Mouse (Mus musculus) MEL (cell line): ENCODE data around the gene Nsrp1. TPM values are rescaled to one million over a fixed set of nuclear protein-coding genes. Genes with fewer than 3 reads are reported as not detected.

Experiments
- DNase-seq: peaks from one replicate; pipeline ENCODE4 v3.0.0; 2011; ENCODE audit warnings: low read depth, low spot score
- H3K27ac ChIP-seq: 2 replicates; pipeline ENCODE4 v1.5.1; 2012; ENCODE audit warnings: low read depth, mild to moderate bottlenecking, control low read depth, low read length, moderate library complexity; ENCODE audit not compliant: control insufficient read depth
- H3K27me3 ChIP-seq, 2 experiments: fragments of 150-350 bp in 1 of 2; sonication (generic) in 1 of 2; 2 replicates each; pipeline ENCODE4 v1.6.1; 2012; ENCODE audit warnings: low read length in 2 of 2, mild to moderate bottlenecking in 2 of 2, improper control_type of control experiment in 1 of 2, moderate library complexity in 1 of 2; ENCODE audit not compliant: insufficient read depth in 2 of 2, control insufficient read depth in 1 of 2
- H3K36me3 ChIP-seq, 2 experiments: 2 replicates each; pipeline ENCODE4 v1.6.1; 2012 to 2014; ENCODE audit warnings: low read length in 2 of 2, improper control_type of control experiment in 1 of 2, inconsistent platforms in 1 of 2, mild to moderate bottlenecking in 1 of 2; ENCODE audit not compliant: insufficient read depth in 2 of 2, control insufficient read depth in 1 of 2
- H3K4me1 ChIP-seq, 2 experiments: fragments of 150-350 bp in 1 of 2; sonication (generic) in 1 of 2; 2 replicates each; pipeline ENCODE4 v1.6.1; 2012; ENCODE audit warnings: low read length in 2 of 2, improper control_type of control experiment in 1 of 2, mild to moderate bottlenecking in 1 of 2; ENCODE audit not compliant: insufficient read depth in 2 of 2, control insufficient read depth in 1 of 2
- H3K4me3 ChIP-seq, 2 experiments: fragments of 150-350 bp in 1 of 2; sonication (generic) in 1 of 2; 2 replicates each; pipeline ENCODE4 v1.5.1; 2012; ENCODE audit warnings: low read depth in 2 of 2, low read length in 2 of 2, mild to moderate bottlenecking in 2 of 2, moderate library complexity in 2 of 2, control low read depth in 1 of 2, improper control_type of control experiment in 1 of 2; ENCODE audit not compliant: control insufficient read depth in 1 of 2, insufficient read depth in 1 of 2
- H3K79me2 ChIP-seq: 2 replicates; pipeline ENCODE4 v1.6.1; 2012; ENCODE audit warnings: mild to moderate bottlenecking, low read length, moderate library complexity; ENCODE audit not compliant: control insufficient read depth, poor library complexity, insufficient read depth
- H3K9ac ChIP-seq: 2 replicates; pipeline ENCODE4 v1.6.1; 2012; ENCODE audit warnings: low read depth, mild to moderate bottlenecking, control low read depth, low read length, moderate library complexity; ENCODE audit not compliant: control insufficient read depth, poor library complexity, severe bottlenecking
- H3K9me3 ChIP-seq: fragments of 150-350 bp; sonication (generic); replicated peaks from 2 replicates; pipeline ENCODE4 v1.6.1; 2012; ENCODE audit warnings: mild to moderate bottlenecking, low read length, improper control_type of control experiment, moderate library complexity; ENCODE audit not compliant: insufficient read depth
- CHD1 ChIP-seq: IDR thresholded peaks from 2 replicates; pipeline ENCODE4 v1.6.1; 2012; ENCODE audit warnings: low read depth, mild to moderate bottlenecking, inconsistent platforms, low read length, improper control_type of control experiment
- CTCF ChIP-seq, 3 experiments: IDR thresholded peaks in 2 of 3; conservative IDR thresholded peaks in 1 of 3; 2 replicates each; pipeline ENCODE4 v1.5.1; 2011 to 2012; ENCODE audit warnings: low read length in 3 of 3, low read depth in 2 of 3, mild to moderate bottlenecking in 2 of 3, improper control_type of control experiment in 1 of 3, inconsistent platforms in 1 of 3, mixed read lengths in 1 of 3, moderate library complexity in 1 of 3; ENCODE audit not compliant: control insufficient read depth in 1 of 3, insufficient read depth in 1 of 3, poor library complexity in 1 of 3, severe bottlenecking in 1 of 3
- E2F4 ChIP-seq: IDR thresholded peaks from 2 replicates; pipeline ENCODE4 v1.6.1; 2011; ENCODE audit warnings: low read depth, low read length, improper control_type of control experiment, borderline replicate concordance
- JUND ChIP-seq: IDR thresholded peaks from 2 replicates; pipeline ENCODE4 v1.6.1; 2011; ENCODE audit warnings: low read depth, mild to moderate bottlenecking, improper control_type of control experiment, low read length
- MAFK ChIP-seq: IDR thresholded peaks from 2 replicates; pipeline ENCODE4 v1.6.1; 2011; ENCODE audit warnings: low read depth, mild to moderate bottlenecking, low read length, improper control_type of control experiment, borderline replicate concordance
- MAX ChIP-seq: IDR thresholded peaks from 2 replicates; pipeline ENCODE4 v1.6.1; 2011; ENCODE audit warnings: low read length, improper control_type of control experiment
- NRF1 ChIP-seq: IDR thresholded peaks from 2 replicates; pipeline ENCODE4 v1.6.1; 2014; ENCODE audit warnings: low read depth, mild to moderate bottlenecking, inconsistent platforms, low read length, improper control_type of control experiment, moderate library complexity; ENCODE audit not compliant: poor library complexity, insufficient read depth, severe bottlenecking
- POLR2A ChIP-seq, 2 experiments: IDR thresholded peaks; 2 replicates each; pipeline ENCODE4 v1.6.1; 2011 to 2012; ENCODE audit warnings: low read length in 2 of 2, mild to moderate bottlenecking in 2 of 2, control low read depth in 1 of 2, improper control_type of control experiment in 1 of 2, low read depth in 1 of 2, moderate library complexity in 1 of 2; ENCODE audit not compliant: control insufficient read depth in 1 of 2, insufficient read depth in 1 of 2, poor library complexity in 1 of 2
- RAD21 ChIP-seq: IDR thresholded peaks from 2 replicates; pipeline ENCODE4 v1.6.1; 2011; ENCODE audit warnings: mild to moderate bottlenecking, low read depth, low read length, improper control_type of control experiment
- SIN3A ChIP-seq: IDR thresholded peaks from 2 replicates; pipeline ENCODE4 v1.6.1; 2012; ENCODE audit warnings: low read length, improper control_type of control experiment, inconsistent platforms
- SMC3 ChIP-seq: IDR thresholded peaks from 2 replicates; pipeline ENCODE4 v1.6.1; 2011; ENCODE audit warnings: low read depth, low read length, improper control_type of control experiment
- TBP ChIP-seq: IDR thresholded peaks from 2 replicates; pipeline ENCODE4 v1.8.0; 2011; ENCODE audit warnings: low read depth, low read length, improper control_type of control experiment
- USF2 ChIP-seq, 2 experiments: IDR thresholded peaks; 2 replicates each; pipeline ENCODE4 v1.6.1; 2011 to 2012; ENCODE audit warnings: improper control_type of control experiment in 2 of 2, low read length in 2 of 2, borderline replicate concordance in 1 of 2, inconsistent platforms in 1 of 2, low read depth in 1 of 2, mild to moderate bottlenecking in 1 of 2; ENCODE audit not compliant: insufficient read depth in 1 of 2
- ZC3H11A ChIP-seq: IDR thresholded peaks from 2 replicates; pipeline ENCODE4 v1.6.1; 2012; ENCODE audit warnings: low read depth, mild to moderate bottlenecking, inconsistent platforms, low read length, improper control_type of control experiment
- ZKSCAN1 ChIP-seq: IDR thresholded peaks from 2 replicates; pipeline ENCODE4 v1.6.1; 2012; ENCODE audit warnings: low read depth, mild to moderate bottlenecking, inconsistent platforms, low read length, improper control_type of control experiment, moderate library complexity
- ZMIZ1 ChIP-seq: IDR thresholded peaks from 2 replicates; pipeline ENCODE4 v1.6.1; 2012; ENCODE audit warnings: low read depth, mild to moderate bottlenecking, inconsistent platforms, low read length, improper control_type of control experiment, moderate library complexity
- polyA plus RNA-seq, 2 experiments: library from polyadenylated mRNA; stranded (reverse) in 1 of 2; unstranded in 1 of 2; fragments of >175 nt in 1 of 2; fragments of >200 nt in 1 of 2; gene quantifications; 2 replicates each; pipeline versions ENCODE4 v1.2.1 to v1.2.4; 2012; ENCODE audit warnings: low replicate concordance in 2 of 2, low read depth in 1 of 2; ENCODE audit not compliant: insufficient read length in 2 of 2, insufficient read depth in 1 of 2, missing spikeins in 1 of 2
- total RNA-seq: library from RNA; depleted of rRNA; stranded (reverse); fragments of 300-350 nt; gene quantifications from 2 replicates; pipeline ENCODE4 v1.2.3, GENCODE M21; 2012; rRNA removed

The Nsrp1 gene
- total and polyA plus RNA-seq, 3 experiments: 21.0 to 140 (median 21.6) TPM

- H3K4me1 ChIP-seq: peaks cover 3 to 25% of the 10 kb centered on the region in 2 experiments; a peak in 3 of 4 replicates
- peaks cover 0 to 13% of the 10 kb centered on the region in 2 experiments; a peak in 2 of 4 replicates for H3K36me3 ChIP-seq
- peaks cover 0 to 4% of the 10 kb centered on the region in 2 experiments; a peak in 2 of 4 replicates for H3K27me3 ChIP-seq
- no peaks in the 10 kb centered on the region for H3K79me2 ChIP-seq
- TF ChIP-seq CTCF (IDR thresholded peaks at IDR 0.05 in 2 of 3, conservative IDR thresholded peaks at IDR 0.05 in 1 of 3; ENCODE audit: control insufficient read depth in 1 of 3, insufficient read depth in 1 of 3, low read depth in 2 of 3, low read length in 3 of 3, poor library complexity in 1 of 3, severe bottlenecking in 1 of 3) (no peak), CHD1 (no peak), SMC3 (no peak), USF2 (IDR thresholded peaks at IDR 0.05; ENCODE audit: borderline replicate concordance in 1 of 2, insufficient read depth in 1 of 2, low read depth in 1 of 2, low read length in 2 of 2) (no peak), MAX (no peak), ZMIZ1 (no peak), TBP (no peak), MAFK (no peak), NRF1 (no peak), SIN3A (no peak), ZC3H11A (no peak), ZKSCAN1 (no peak), JUND (no peak), RAD21 (no peak), E2F4 (no peak), POLR2A (IDR thresholded peaks at IDR 0.05; ENCODE audit: control insufficient read depth in 1 of 2, insufficient read depth in 1 of 2, low read depth in 1 of 2, low read length in 2 of 2, poor library complexity in 1 of 2) (no peak)
- no peak overlapping the region for H3K27ac ChIP-seq
- H3K9ac ChIP-seq: no peak overlapping the region
- DNase-seq: no peak
- no peaks in the 10 kb centered on the region for H3K9me3 ChIP-seq
- H3K4me3 ChIP-seq: no peak overlapping the region
Measured at GRCm38 (mm10) chr11:76995966-76996672, 82.1 kb downstream of the Nsrp1 start.

Other genes with a start within 250 kb of the Nsrp1 start
- 9.1 and 14.6 TPM in 2 replicates for gene Cpd, start 231.4 kb downstream of the Nsrp1 start, total RNA-seq
- gene Cpd, start 231.4 kb downstream of the Nsrp1 start, polyA plus RNA-seq: 1 to 10 TPM in 1 of 2 experiments, not detected in 1; 7.5 TPM
- not detected in 2 replicates for gene Tmigd1, start 176.3 kb downstream of the Nsrp1 start, total RNA-seq
- not detected for gene Tmigd1, start 176.3 kb downstream of the Nsrp1 start, polyA plus RNA-seq
- 111 and 144 TPM in 2 replicates for gene Blmh, start 153.6 kb downstream of the Nsrp1 start, total RNA-seq
- 100 to 1,000 TPM in 1 of 2 experiments, not detected in 1; 116 TPM for gene Blmh, start 153.6 kb downstream of the Nsrp1 start, polyA plus RNA-seq
- not detected in 2 replicates for gene Slc6a4, start 79.8 kb downstream of the Nsrp1 start, total RNA-seq
- not detected for gene Slc6a4, start 79.8 kb downstream of the Nsrp1 start, polyA plus RNA-seq
- gene Efcab5, start 110.5 kb upstream of the Nsrp1 start, total RNA-seq: 0.23 and 0.27 TPM in 2 replicates
- gene Efcab5, start 110.5 kb upstream of the Nsrp1 start, polyA plus RNA-seq: under 1 TPM in 1 of 2 experiments, not detected in 1; 0.29 TPM
- gene Ssh2, start 137.9 kb upstream of the Nsrp1 start, total RNA-seq: 6.3 and 9.7 TPM in 2 replicates
- gene Ssh2, start 137.9 kb upstream of the Nsrp1 start, polyA plus RNA-seq: 10 to 100 TPM; 16.5 to 29.2 TPM